Mouse (Mus musculus) MEL (cell line): Measurements from ENCODE around the gene Bmt2. TPM values are rescaled to one million over a fixed set of nuclear protein-coding genes. Genes with fewer than 3 reads are reported as not detected.

Experiments used
- DNase-seq: peaks from one replicate; pipeline ENCODE4 v3.0.0; 2011; ENCODE audit warnings: low read depth, low spot score
- H3K27ac ChIP-seq: 2 replicates; pipeline ENCODE4 v1.5.1; 2012; ENCODE audit warnings: low read depth, mild to moderate bottlenecking, control low read depth, low read length, moderate library complexity; ENCODE audit not compliant: control insufficient read depth
- H3K27me3 ChIP-seq, 2 experiments: fragments of 150-350 bp in 1 of 2; sonication (generic) in 1 of 2; 2 replicates each; pipeline ENCODE4 v1.6.1; 2012; ENCODE audit warnings: low read length in 2 of 2, mild to moderate bottlenecking in 2 of 2, improper control_type of control experiment in 1 of 2, moderate library complexity in 1 of 2; ENCODE audit not compliant: insufficient read depth in 2 of 2, control insufficient read depth in 1 of 2
- H3K36me3 ChIP-seq, 2 experiments: 2 replicates each; pipeline ENCODE4 v1.6.1; 2012 to 2014; ENCODE audit warnings: low read length in 2 of 2, improper control_type of control experiment in 1 of 2, inconsistent platforms in 1 of 2, mild to moderate bottlenecking in 1 of 2; ENCODE audit not compliant: insufficient read depth in 2 of 2, control insufficient read depth in 1 of 2
- H3K4me1 ChIP-seq, 2 experiments: fragments of 150-350 bp in 1 of 2; sonication (generic) in 1 of 2; 2 replicates each; pipeline ENCODE4 v1.6.1; 2012; ENCODE audit warnings: low read length in 2 of 2, improper control_type of control experiment in 1 of 2, mild to moderate bottlenecking in 1 of 2; ENCODE audit not compliant: insufficient read depth in 2 of 2, control insufficient read depth in 1 of 2
- H3K4me3 ChIP-seq, 2 experiments: fragments of 150-350 bp in 1 of 2; sonication (generic) in 1 of 2; 2 replicates each; pipeline ENCODE4 v1.5.1; 2012; ENCODE audit warnings: low read depth in 2 of 2, low read length in 2 of 2, mild to moderate bottlenecking in 2 of 2, moderate library complexity in 2 of 2, control low read depth in 1 of 2, improper control_type of control experiment in 1 of 2; ENCODE audit not compliant: control insufficient read depth in 1 of 2, insufficient read depth in 1 of 2
- H3K79me2 ChIP-seq: 2 replicates; pipeline ENCODE4 v1.6.1; 2012; ENCODE audit warnings: mild to moderate bottlenecking, low read length, moderate library complexity; ENCODE audit not compliant: control insufficient read depth, poor library complexity, insufficient read depth
- H3K9ac ChIP-seq: 2 replicates; pipeline ENCODE4 v1.6.1; 2012; ENCODE audit warnings: low read depth, mild to moderate bottlenecking, control low read depth, low read length, moderate library complexity; ENCODE audit not compliant: control insufficient read depth, poor library complexity, severe bottlenecking
- H3K9me3 ChIP-seq: fragments of 150-350 bp; sonication (generic); replicated peaks from 2 replicates; pipeline ENCODE4 v1.6.1; 2012; ENCODE audit warnings: mild to moderate bottlenecking, low read length, improper control_type of control experiment, moderate library complexity; ENCODE audit not compliant: insufficient read depth
- BHLHE40 ChIP-seq: IDR thresholded peaks from 2 replicates; pipeline ENCODE4 v1.6.1; 2012; ENCODE audit warnings: low read depth, mild to moderate bottlenecking, inconsistent platforms, low read length, improper control_type of control experiment, borderline replicate concordance
- CHD1 ChIP-seq: IDR thresholded peaks from 2 replicates; pipeline ENCODE4 v1.6.1; 2012; ENCODE audit warnings: low read depth, mild to moderate bottlenecking, inconsistent platforms, low read length, improper control_type of control experiment
- CHD2 ChIP-seq: IDR thresholded peaks from 2 replicates; pipeline ENCODE4 v1.6.1; 2011; ENCODE audit warnings: low read length, improper control_type of control experiment
- E2F4 ChIP-seq: IDR thresholded peaks from 2 replicates; pipeline ENCODE4 v1.6.1; 2011; ENCODE audit warnings: low read depth, low read length, improper control_type of control experiment, borderline replicate concordance
- ELF1 ChIP-seq: IDR thresholded peaks from 2 replicates; pipeline ENCODE4 v1.6.1; 2014; ENCODE audit warnings: low read depth, mild to moderate bottlenecking, inconsistent platforms, low read length, improper control_type of control experiment, moderate library complexity
- EP300 ChIP-seq, 2 experiments: IDR thresholded peaks; 2 replicates each; pipeline ENCODE4 v1.6.1; 2011; ENCODE audit warnings: improper control_type of control experiment in 2 of 2, low read length in 2 of 2, low read depth in 1 of 2, mild to moderate bottlenecking in 1 of 2
- ETS1 ChIP-seq: IDR thresholded peaks from 2 replicates; pipeline ENCODE4 v1.6.1; 2012; ENCODE audit warnings: low read depth, mild to moderate bottlenecking, inconsistent platforms, low read length, improper control_type of control experiment, moderate library complexity
- GABPA ChIP-seq: IDR thresholded peaks from 2 replicates; pipeline ENCODE4 v1.6.1; 2012; ENCODE audit warnings: low read depth, mild to moderate bottlenecking, inconsistent platforms, low read length, improper control_type of control experiment, moderate library complexity
- GATA1 ChIP-seq: IDR thresholded peaks from 2 replicates; pipeline ENCODE4 v1.6.1; 2011; ENCODE audit warnings: low read depth, low read length, improper control_type of control experiment
- HCFC1 ChIP-seq: IDR thresholded peaks from 2 replicates; pipeline ENCODE4 v1.6.1; 2012; ENCODE audit warnings: low read depth, mild to moderate bottlenecking, inconsistent platforms, low read length, improper control_type of control experiment, moderate library complexity
- KAT2A ChIP-seq: conservative IDR thresholded peaks from 2 replicates; pipeline ENCODE4 v1.6.1; 2012; ENCODE audit warnings: low read depth, low read length, improper control_type of control experiment, inconsistent platforms
- MAFK ChIP-seq: IDR thresholded peaks from 2 replicates; pipeline ENCODE4 v1.6.1; 2011; ENCODE audit warnings: low read depth, mild to moderate bottlenecking, low read length, improper control_type of control experiment, borderline replicate concordance
- MAX ChIP-seq: IDR thresholded peaks from 2 replicates; pipeline ENCODE4 v1.6.1; 2011; ENCODE audit warnings: low read length, improper control_type of control experiment
- MAZ ChIP-seq: IDR thresholded peaks from 2 replicates; pipeline ENCODE4 v1.6.1; 2012; ENCODE audit warnings: low read depth, mild to moderate bottlenecking, inconsistent platforms, low read length, improper control_type of control experiment
- MEF2A ChIP-seq: IDR thresholded peaks from 2 replicates; pipeline ENCODE4 v1.6.1; 2014; ENCODE audit warnings: low read depth, mild to moderate bottlenecking, inconsistent platforms, low read length, improper control_type of control experiment; ENCODE audit not compliant: poor library complexity, insufficient replicate concordance, severe bottlenecking; ENCODE audit errors: extremely low read depth
- MXI1 ChIP-seq: IDR thresholded peaks from 2 replicates; pipeline ENCODE4 v1.6.1; 2011; ENCODE audit warnings: mild to moderate bottlenecking, low read depth, low read length, improper control_type of control experiment
- MYC ChIP-seq: IDR thresholded peaks from 2 replicates; pipeline ENCODE4 v1.6.1; 2011; ENCODE audit warnings: low read depth, mild to moderate bottlenecking, low read length, improper control_type of control experiment, moderate library complexity
- NELFE ChIP-seq: IDR thresholded peaks from 2 replicates; pipeline ENCODE4 v1.6.1; 2011; ENCODE audit warnings: low read depth, low read length, improper control_type of control experiment
- NRF1 ChIP-seq: IDR thresholded peaks from 2 replicates; pipeline ENCODE4 v1.6.1; 2014; ENCODE audit warnings: low read depth, mild to moderate bottlenecking, inconsistent platforms, low read length, improper control_type of control experiment, moderate library complexity; ENCODE audit not compliant: poor library complexity, insufficient read depth, severe bottlenecking
- POLR2AphosphoS2 ChIP-seq: IDR thresholded peaks from 2 replicates; pipeline ENCODE4 v1.6.1; 2011; ENCODE audit warnings: low read length, improper control_type of control experiment
- POLR2AphosphoS5 ChIP-seq: IDR thresholded peaks from 2 replicates; pipeline ENCODE4 v1.6.1; 2012; ENCODE audit warnings: low read depth, borderline replicate concordance, mild to moderate bottlenecking, inconsistent platforms, low read length, moderate library complexity, mixed read lengths
- RAD21 ChIP-seq: IDR thresholded peaks from 2 replicates; pipeline ENCODE4 v1.6.1; 2011; ENCODE audit warnings: mild to moderate bottlenecking, low read depth, low read length, improper control_type of control experiment
- RCOR1 ChIP-seq: IDR thresholded peaks from 2 replicates; pipeline ENCODE4 v1.6.1; 2012; ENCODE audit warnings: low read depth, mild to moderate bottlenecking, inconsistent platforms, low read length, improper control_type of control experiment
- TBP ChIP-seq: IDR thresholded peaks from 2 replicates; pipeline ENCODE4 v1.8.0; 2011; ENCODE audit warnings: low read depth, low read length, improper control_type of control experiment
- UBTF ChIP-seq: IDR thresholded peaks from 2 replicates; pipeline ENCODE4 v1.6.1; 2012; ENCODE audit warnings: low read depth, mild to moderate bottlenecking, inconsistent platforms, low read length, improper control_type of control experiment, moderate library complexity, borderline replicate concordance; ENCODE audit not compliant: insufficient read depth
- USF2 ChIP-seq, 2 experiments: IDR thresholded peaks; 2 replicates each; pipeline ENCODE4 v1.6.1; 2011 to 2012; ENCODE audit warnings: improper control_type of control experiment in 2 of 2, low read length in 2 of 2, borderline replicate concordance in 1 of 2, inconsistent platforms in 1 of 2, low read depth in 1 of 2, mild to moderate bottlenecking in 1 of 2; ENCODE audit not compliant: insufficient read depth in 1 of 2
- ZNF384 ChIP-seq: IDR thresholded peaks from 2 replicates; pipeline ENCODE4 v1.6.1; 2012; ENCODE audit warnings: low read depth, mild to moderate bottlenecking, inconsistent platforms, low read length, improper control_type of control experiment
- polyA plus RNA-seq, 2 experiments: library from polyadenylated mRNA; stranded (reverse) in 1 of 2; unstranded in 1 of 2; fragments of >175 nt in 1 of 2; fragments of >200 nt in 1 of 2; gene quantifications; 2 replicates each; pipeline versions ENCODE4 v1.2.1 to v1.2.4; 2012; ENCODE audit warnings: low replicate concordance in 2 of 2, low read depth in 1 of 2; ENCODE audit not compliant: insufficient read length in 2 of 2, insufficient read depth in 1 of 2, missing spikeins in 1 of 2
- total RNA-seq: library from RNA; depleted of rRNA; stranded (reverse); fragments of 300-350 nt; gene quantifications from 2 replicates; pipeline ENCODE4 v1.2.3, GENCODE M21; 2012

Bmt2 gene
- total and polyA plus RNA-seq, 3 experiments: 3.1 to 4.7 TPM; not detected in 1

- Histone ChIP-seq H3K9me3 (no peaks in the 10 kb centered on the region), H3K9ac (no peak overlapping the region), H3K27ac (no peak overlapping the region), H3K27me3 (no peaks in the 10 kb centered on the region), H3K4me3 (no peak overlapping the region), H3K36me3 (peaks cover under 1 to 3% of the 10 kb centered on the region in 2 experiments; a peak in 3 of 4 replicates), H3K4me1 (peaks cover under 1 to 4% of the 10 kb centered on the region in 2 experiments; a peak in 2 of 4 replicates), H3K79me2 (no peaks in the 10 kb centered on the region)
- no peak for DNase-seq
- no peak for TF ChIP-seq POLR2AphosphoS5
- no peak for TF ChIP-seq MXI1
- TF ChIP-seq MYC: no peak
- no peak for TF ChIP-seq POLR2AphosphoS2
- TF ChIP-seq RCOR1: no peak
- TF ChIP-seq MAZ: no peak
- TF ChIP-seq CHD2: no peak
- TF ChIP-seq MAX: no peak
- TF ChIP-seq MAFK: no peak
- no peak for TF ChIP-seq HCFC1
- no peak for TF ChIP-seq E2F4
- no peak for TF ChIP-seq RAD21
- TF ChIP-seq NRF1: no peak
- no peak for TF ChIP-seq ETS1
- TF ChIP-seq NELFE: no peak
- TF ChIP-seq EP300 (IDR thresholded peaks at IDR 0.05; ENCODE audit: low read depth in 1 of 2, low read length in 2 of 2): no peak
- no peak for TF ChIP-seq ELF1
- no peak for TF ChIP-seq ZNF384
- no peak for TF ChIP-seq USF2 (IDR thresholded peaks at IDR 0.05; ENCODE audit: borderline replicate concordance in 1 of 2, insufficient read depth in 1 of 2, low read depth in 1 of 2, low read length in 2 of 2)
Measured at GRCm38 (mm10) chr6:13658016-13658415, 19.8 kb downstream of the Bmt2 start.

GRCm38 (mm10) chr6:13654081-13654480 lies 23.7 kb downstream of the Bmt2 start:
- H3K27me3 ChIP-seq: no peaks in the 10 kb centered on the region
- peaks cover 2 to 10% of the 10 kb centered on the region in 2 experiments for H3K36me3 ChIP-seq
- no peak overlapping the region for H3K4me3 ChIP-seq
- no peak for DNase-seq
- TF ChIP-seq E2F4 (no peak), MAZ (no peak), NELFE (no peak), MXI1 (no peak), BHLHE40 (no peak), MAFK (no peak), CHD1 (no peak), MEF2A (no peak), TBP (no peak), ELF1 (no peak), GABPA (no peak), POLR2AphosphoS5 (no peak), KAT2A (no peak), GATA1 (no peak), RCOR1 (no peak), NRF1 (no peak), UBTF (no peak)
- H3K9ac ChIP-seq: no peak overlapping the region
- H3K9me3 ChIP-seq: no peaks in the 10 kb centered on the region
- no peaks in the 10 kb centered on the region for H3K79me2 ChIP-seq
- peaks cover 7 to 8% of the 10 kb centered on the region in 2 experiments; a peak in 3 of 4 replicates for H3K4me1 ChIP-seq
- H3K27ac ChIP-seq: no peak overlapping the region
